Mouse (Mus musculus) embryonic facial prominence, embryonic 14.5 days (tissue): ENCODE data around the gene Bcl2l12. TPM values are rescaled to one million over a fixed set of nuclear protein-coding genes. Genes with fewer than 3 reads are reported as not detected.

Experiments
- ATAC-seq: fragments of 200-750 bp; cut with Nextera tagmentation; 2 replicates; pipeline ENCODE4 v1.8.0; 2017; ENCODE audit warnings: low read depth, moderate number of reproducible peaks, moderate TSS enrichment
- DNase-seq: peaks from one replicate; pipeline ENCODE4 v3.0.0-alpha.2; 2015; ENCODE audit warnings: low spot score
- H3K27ac ChIP-seq: fragments of 300-500 bp; sonication (generic); replicated peaks from 2 replicates; pipeline ENCODE4 v1.5.1; 2014; ENCODE audit warnings: low read depth, mild to moderate bottlenecking, low read length, moderate library complexity
- H3K27me3 ChIP-seq: fragments of 300-500 bp; sonication (generic); replicated peaks from 2 replicates; pipeline ENCODE4 v1.6.1; 2014; ENCODE audit warnings: low read length; ENCODE audit not compliant: control insufficient read depth, insufficient read depth
- H3K36me3 ChIP-seq: fragments of 300-500 bp; sonication (generic); 2 replicates; pipeline ENCODE4 v1.6.1; 2014; ENCODE audit warnings: low read length, mixed read lengths; ENCODE audit not compliant: control insufficient read depth, insufficient read depth
- H3K4me1 ChIP-seq: fragments of 300-500 bp; sonication (generic); 2 replicates; pipeline ENCODE4 v1.6.1; 2014; ENCODE audit warnings: antibody characterized with exemption, low read length; ENCODE audit not compliant: control insufficient read depth, insufficient read depth
- H3K4me2 ChIP-seq: fragments of 300-500 bp; sonication (generic); 2 replicates; pipeline ENCODE4 v1.6.1; 2014; ENCODE audit warnings: low read depth, mild to moderate bottlenecking, low read length, moderate library complexity, mixed read lengths
- H3K4me3 ChIP-seq: fragments of 300-500 bp; sonication (generic); 2 replicates; pipeline ENCODE4 v1.5.1; 2014; ENCODE audit warnings: low read depth, mild to moderate bottlenecking, low read length
- H3K9ac ChIP-seq: fragments of 300-500 bp; sonication (generic); 2 replicates; pipeline ENCODE4 v1.6.1; 2014; ENCODE audit warnings: low read depth, mild to moderate bottlenecking, low read length, moderate library complexity, mixed read lengths
- H3K9me3 ChIP-seq: fragments of 300-500 bp; sonication (generic); 2 replicates; pipeline ENCODE4 v1.6.1; 2016; ENCODE audit warnings: low read length; ENCODE audit not compliant: control insufficient read depth
- WGBS: fragments of 180-500 bp; shearing (Covaris S2); extraction: QIAGEN DNeasy Blood & Tissue Kit; methylation state at CpG from one replicate; pipeline ENCODE4 v1.1.7; 2014; 5-methylcytosine and 5-hydroxymethylcytosine counted together
- polyA plus RNA-seq: library from polyadenylated mRNA; unstranded; fragments of >200 nt; fragmentation: Nextera tagmentation; extraction: Ambion mirVana; gene quantifications from 2 replicates; pipeline ENCODE4 v1.2.1, GENCODE M21; 2014

The Bcl2l12 gene
- polyA plus RNA-seq, 1 experiment from 2014 or later, result 43.2 TPM

DNA sequence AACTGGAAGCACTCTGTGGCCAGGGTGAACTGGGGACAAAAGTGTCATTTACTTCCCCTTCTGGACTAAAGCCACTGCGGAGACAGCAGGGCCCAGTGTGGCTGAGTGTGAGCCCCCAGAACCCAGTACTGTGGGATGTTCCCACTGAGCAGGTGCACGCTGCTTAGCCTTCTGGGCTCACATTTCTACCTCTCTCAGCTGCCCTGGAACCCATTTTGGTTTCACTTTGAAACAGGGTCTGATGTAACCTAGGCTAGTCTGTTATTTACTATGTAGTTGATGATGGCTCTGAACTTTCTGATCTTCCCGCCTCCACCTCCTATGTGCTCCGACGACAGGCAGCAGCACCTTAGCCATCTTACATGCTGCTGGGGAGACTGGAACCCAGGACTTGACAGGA, 35.7 kb downstream of the Bcl2l12 start:
- whole genome bisulfite sequencing, result 90% methylated on average over 5 of the region's 5 CpGs
- H3K4me1 ChIP-seq, result no peaks in the 10 kb centered on the region
- ATAC-seq, result no peak
- H3K4me2 ChIP-seq, result no peak overlapping the region
- no peak for DNase-seq
- H3K9me3 ChIP-seq, result no peaks in the 10 kb centered on the region
- H3K4me3 ChIP-seq, result no peak overlapping the region
- H3K27me3 ChIP-seq, result no peaks in the 10 kb centered on the region
- no peak overlapping the region for H3K9ac ChIP-seq
- H3K36me3 ChIP-seq, result peaks cover 74% of the 10 kb centered on the region
- no peak overlapping the region for H3K27ac ChIP-seq

- Histone ChIP-seq H3K4me2 (no peak overlapping the region), H3K36me3 (peaks cover 72% of the 10 kb centered on the region), H3K4me3 (no peak overlapping the region), H3K27me3 (no peaks in the 10 kb centered on the region), H3K27ac (no peak overlapping the region), H3K9ac (no peak overlapping the region), H3K9me3 (no peaks in the 10 kb centered on the region), H3K4me1 (no peaks in the 10 kb centered on the region)
- DNase-seq (no peak), ATAC-seq (no peak)
- 75% methylated on average over 8 of the region's 8 CpGs for WGBS
Observed at GRCm38 (mm10) chr7:44962337-44962736, 36.2 kb downstream of the Bcl2l12 start.

- no peak overlapping the region for H3K4me3 ChIP-seq
- no peaks in the 10 kb centered on the region for H3K27me3 ChIP-seq
- H3K4me1 ChIP-seq, result no peaks in the 10 kb centered on the region
- no peaks in the 10 kb centered on the region for H3K9me3 ChIP-seq
- DNase-seq (no peak), ATAC-seq (no peak)
- H3K36me3 ChIP-seq, result peaks cover 57% of the 10 kb centered on the region
- H3K9ac ChIP-seq, result no peak overlapping the region
- no peak overlapping the region for H3K27ac ChIP-seq
- no peak overlapping the region for H3K4me2 ChIP-seq
- WGBS, result 88% methylated on average over 13 of the region's 13 CpGs
Observed at GRCm38 (mm10) chr7:44960512-44960910, 38.0 kb downstream of the Bcl2l12 start.

- no peak for ATAC-seq
- H3K27me3 ChIP-seq, result no peaks in the 10 kb centered on the region
- peaks cover 52% of the 10 kb centered on the region for H3K36me3 ChIP-seq
- no peaks in the 10 kb centered on the region for H3K9me3 ChIP-seq
- H3K4me3 ChIP-seq, result no peak overlapping the region
- DNase-seq, result no peak
- H3K4me1 ChIP-seq, result no peaks in the 10 kb centered on the region
- H3K27ac ChIP-seq, result no peak overlapping the region
- no peak overlapping the region for H3K4me2 ChIP-seq
- no peak overlapping the region for H3K9ac ChIP-seq
- 86% methylated on average over 10 of the region's 10 CpGs for WGBS
Observed at GRCm38 (mm10) chr7:44959874-44960511, 38.5 kb downstream of the Bcl2l12 start.

- Histone ChIP-seq H3K4me1 (no peaks in the 10 kb centered on the region), H3K27ac (no peak overlapping the region), H3K9me3 (no peaks in the 10 kb centered on the region), H3K4me3 (no peak overlapping the region), H3K36me3 (peaks cover 46% of the 10 kb centered on the region; the same call in 1 of the 2 replicates), H3K27me3 (no peaks in the 10 kb centered on the region), H3K4me2 (no peak overlapping the region), H3K9ac (no peak overlapping the region)
- WGBS, result 83% methylated on average over 8 of the region's 8 CpGs
- DNase-seq (no peak), ATAC-seq (no peak)
Observed at GRCm38 (mm10) chr7:44959281-44959680, 39.2 kb downstream of the Bcl2l12 start.

GRCm38 (mm10) chr7:44958208-44958607, 40.3 kb downstream of the Bcl2l12 start:
- no peak overlapping the region for H3K9ac ChIP-seq
- DNase-seq, result peak; percentile 63
- H3K27ac ChIP-seq, result no peak overlapping the region
- H3K27me3 ChIP-seq, result no peaks in the 10 kb centered on the region
- no peaks in the 10 kb centered on the region for H3K4me1 ChIP-seq
- peaks cover 35% of the 10 kb centered on the region; the same call in 1 of the 2 replicates for H3K36me3 ChIP-seq
- no peaks in the 10 kb centered on the region for H3K9me3 ChIP-seq
- no peak for ATAC-seq
- H3K4me2 ChIP-seq, result no peak overlapping the region
- no peak overlapping the region for H3K4me3 ChIP-seq
- WGBS, result 49% methylated on average over 7 of the region's 7 CpGs

DNA sequence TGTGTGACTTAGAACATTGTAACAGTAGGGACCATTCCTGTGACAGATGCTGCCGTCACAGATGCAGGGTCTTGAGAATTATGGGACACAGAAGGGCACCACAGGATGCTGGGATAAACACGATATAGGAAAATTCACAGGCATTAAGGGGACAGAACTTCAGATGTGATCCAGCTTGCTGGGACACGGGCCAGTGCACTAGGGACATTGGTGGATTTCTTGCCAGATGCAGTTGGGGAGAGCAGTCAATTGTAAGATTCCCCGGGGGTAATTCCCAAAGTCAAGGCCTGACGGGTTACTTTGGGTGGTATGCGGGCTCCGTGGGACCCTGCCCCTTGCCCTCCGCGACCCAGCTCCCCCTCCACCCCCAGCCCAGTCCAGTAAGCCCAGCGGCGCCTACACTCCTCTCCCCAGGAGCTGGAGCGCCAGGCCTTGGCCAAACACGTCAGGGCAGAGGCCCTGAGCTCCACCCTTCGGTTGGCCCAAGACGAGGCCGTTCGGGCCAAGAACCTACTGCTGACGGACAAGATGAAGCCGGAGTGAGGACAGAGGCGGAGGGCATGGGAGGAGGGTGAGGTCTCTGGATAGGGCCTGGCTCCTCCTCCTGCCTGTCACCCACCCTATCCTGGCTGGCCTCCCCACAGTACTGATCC, 41.2 kb downstream of the Bcl2l12 start:
- DNase-seq (no peak), ATAC-seq (no peak)
- peaks cover 26% of the 10 kb centered on the region; the same call in 1 of the 2 replicates for H3K36me3 ChIP-seq
- H3K27ac ChIP-seq, result no peak overlapping the region
- no peak overlapping the region for H3K9ac ChIP-seq
- H3K4me2 ChIP-seq, result no peak overlapping the region
- WGBS, result 68% methylated on average over 20 of the region's 20 CpGs
- H3K9me3 ChIP-seq, result no peaks in the 10 kb centered on the region
- H3K27me3 ChIP-seq, result no peaks in the 10 kb centered on the region
- no peak overlapping the region for H3K4me3 ChIP-seq
- H3K4me1 ChIP-seq, result no peaks in the 10 kb centered on the region

- Histone ChIP-seq H3K4me1 (peaks cover 7% of the 10 kb centered on the region), H3K9ac (no peak overlapping the region), H3K36me3 (peaks cover 17% of the 10 kb centered on the region; the same call in 1 of the 2 replicates), H3K9me3 (no peaks in the 10 kb centered on the region), H3K4me2 (no peak overlapping the region), H3K4me3 (no peak overlapping the region), H3K27ac (no peak overlapping the region), H3K27me3 (peaks cover 7% of the 10 kb centered on the region)
- DNase-seq (no peak), ATAC-seq (no peak)
- WGBS, result 44% methylated on average over 6 of the region's 6 CpGs
Observed at GRCm38 (mm10) chr7:44956266-44956665, 42.2 kb downstream of the Bcl2l12 start.

DNA sequence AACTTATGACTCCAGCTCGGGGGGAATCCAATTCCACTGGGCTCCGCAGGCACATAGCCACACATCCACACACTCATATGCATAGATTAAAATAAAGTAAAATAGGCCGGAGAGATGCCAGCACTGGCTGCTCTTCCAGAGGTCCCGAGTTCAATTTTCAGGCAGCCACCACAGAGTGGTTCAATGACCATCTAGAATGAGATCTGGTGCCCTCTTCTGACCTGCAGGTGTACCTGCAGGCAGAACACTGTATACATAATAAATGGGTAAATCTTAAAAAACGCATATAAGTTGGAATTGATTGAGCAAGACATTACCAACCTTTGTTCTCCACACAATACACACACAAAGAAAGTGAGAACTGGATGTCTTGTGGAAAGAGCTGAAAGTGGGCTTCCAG, 42.9 kb downstream of the Bcl2l12 start:
- Histone ChIP-seq H3K27me3 (peaks cover 13% of the 10 kb centered on the region), H3K36me3 (peaks cover 11% of the 10 kb centered on the region; the same call in 1 of the 2 replicates), H3K9ac (no peak overlapping the region), H3K4me1 (peaks cover 7% of the 10 kb centered on the region), H3K4me3 (no peak overlapping the region), H3K27ac (no peak overlapping the region), H3K9me3 (no peaks in the 10 kb centered on the region), H3K4me2 (no peak overlapping the region)
- ATAC-seq (no peak), DNase-seq (peak; percentile 22)
- WGBS, result 52% methylated on average over 5 of the region's 5 CpGs
